Mouse (Mus musculus): ENCODE data around the gene Tubb2b. TPM values are rescaled to one million over a fixed set of nuclear protein-coding genes. Genes with fewer than 3 reads are reported as not detected.
A peak's percentile ranks its signal among the peaks of the same experiment; 100 is the strongest.
"Not testable (repeated sequence)": the region's sequence is repeated elsewhere in the genome, so short reads cannot be mapped to it uniquely, and the experiment has no call there.

The Tubb2b gene
- polyA plus RNA-seq, 1 experiment from 2014 or later: 33.5 TPM

- no peaks in the 10 kb centered on the region for H3K27me3 ChIP-seq (replicated peaks)
- no peaks in the 10 kb centered on the region for H3K4me1 ChIP-seq (replicated peaks)
- H3K4me2 ChIP-seq (replicated peaks): no peak overlapping the region
- no peak overlapping the region for H3K27ac ChIP-seq
- H3K9ac ChIP-seq: no peak overlapping the region
- WGBS: 75% methylated on average over 3 of the region's 3 CpGs
- ATAC-seq: no peak
- no peaks in the 10 kb centered on the region for H3K36me3 ChIP-seq
- H3K4me3 ChIP-seq (replicated peaks): no peak overlapping the region
- H3K9me3 ChIP-seq: no peaks in the 10 kb centered on the region
Measured at GRCm38 (mm10) chr13:34100733-34101132, 29.5 kb downstream of the Tubb2b start.

GRCm38 (mm10) chr13:34097086-34097485 lies 33.2 kb downstream of the Tubb2b start:
- no peak overlapping the region for H3K27ac ChIP-seq
- no peak overlapping the region for H3K4me3 ChIP-seq (replicated peaks)
- no peaks in the 10 kb centered on the region for H3K27me3 ChIP-seq (replicated peaks)
- H3K4me1 ChIP-seq (replicated peaks): no peaks in the 10 kb centered on the region
- WGBS: 75% methylated on average over 3 of the region's 3 CpGs
- H3K9ac ChIP-seq: no peak overlapping the region
- ATAC-seq: no peak
- H3K9me3 ChIP-seq: no peaks in the 10 kb centered on the region
- no peaks in the 10 kb centered on the region for H3K36me3 ChIP-seq
- no peak overlapping the region for H3K4me2 ChIP-seq (replicated peaks)

GRCm38 (mm10) chr13:34096455-34096854 lies 33.8 kb downstream of the Tubb2b start:
- no peak overlapping the region for H3K9ac ChIP-seq
- no peak overlapping the region for H3K27ac ChIP-seq
- H3K4me2 ChIP-seq (replicated peaks): no peak overlapping the region
- H3K9me3 ChIP-seq: no peaks in the 10 kb centered on the region
- no peaks in the 10 kb centered on the region for H3K4me1 ChIP-seq (replicated peaks)
- no peaks in the 10 kb centered on the region for H3K27me3 ChIP-seq (replicated peaks)
- ATAC-seq: no peak
- H3K36me3 ChIP-seq: no peaks in the 10 kb centered on the region
- WGBS: 63% methylated on average over 4 of the region's 4 CpGs
- H3K4me3 ChIP-seq (replicated peaks): no peak overlapping the region

- Histone ChIP-seq H3K36me3 (no peaks in the 10 kb centered on the region), H3K4me3 (replicated peaks) (no peak overlapping the region), H3K27ac (no peak overlapping the region), H3K9me3 (no peaks in the 10 kb centered on the region), H3K9ac (no peak overlapping the region), H3K27me3 (replicated peaks) (no peaks in the 10 kb centered on the region), H3K4me1 (replicated peaks) (no peaks in the 10 kb centered on the region), H3K4me2 (replicated peaks) (no peak overlapping the region)
- WGBS: 49% methylated on average over 6 of the region's 7 CpGs
- no peak for ATAC-seq
Measured at GRCm38 (mm10) chr13:34095542-34096435, 34.5 kb downstream of the Tubb2b start.

- H3K27ac ChIP-seq: no peak overlapping the region
- no peaks in the 10 kb centered on the region for H3K36me3 ChIP-seq
- no peak overlapping the region for H3K4me3 ChIP-seq (replicated peaks)
- ATAC-seq: no peak
- no peaks in the 10 kb centered on the region for H3K4me1 ChIP-seq (replicated peaks)
- no peak overlapping the region for H3K9ac ChIP-seq
- H3K4me2 ChIP-seq (replicated peaks): no peak overlapping the region
- H3K9me3 ChIP-seq: no peaks in the 10 kb centered on the region
- H3K27me3 ChIP-seq (replicated peaks): no peaks in the 10 kb centered on the region
- WGBS: 37% methylated on average over 3 of the region's 3 CpGs
Measured at GRCm38 (mm10) chr13:34089358-34089757, 40.9 kb downstream of the Tubb2b start.

- Histone ChIP-seq H3K9ac (no peak overlapping the region), H3K4me2 (replicated peaks) (no peak overlapping the region), H3K27ac (no peak overlapping the region), H3K36me3 (no peaks in the 10 kb centered on the region), H3K4me1 (replicated peaks) (no peaks in the 10 kb centered on the region), H3K9me3 (no peaks in the 10 kb centered on the region), H3K4me3 (replicated peaks) (no peak overlapping the region), H3K27me3 (replicated peaks) (no peaks in the 10 kb centered on the region)
- ATAC-seq: peak; percentile 63
- WGBS: 37% methylated on average over 7 of the region's 7 CpGs
Measured at GRCm38 (mm10) chr13:34088871-34089288, 41.4 kb downstream of the Tubb2b start.

GRCm38 (mm10) chr13:34088201-34088649 lies 42.0 kb downstream of the Tubb2b start:
- not testable (repeated sequence) for H3K36me3 ChIP-seq; H3K9ac ChIP-seq; H3K9me3 ChIP-seq; H3K4me1 ChIP-seq (replicated peaks); H3K4me2 ChIP-seq (replicated peaks); H3K27me3 ChIP-seq (replicated peaks); H3K4me3 ChIP-seq (replicated peaks); H3K27ac ChIP-seq
- 61% methylated on average over 5 of the region's 5 CpGs for WGBS
- ATAC-seq: peak; percentile 8; the same call in 1 of the 2 replicates

- Histone ChIP-seq H3K9ac (no peak overlapping the region), H3K27me3 (replicated peaks) (no peaks in the 10 kb centered on the region), H3K4me2 (replicated peaks) (no peak overlapping the region), H3K36me3 (no peaks in the 10 kb centered on the region), H3K4me3 (replicated peaks) (no peak overlapping the region), H3K9me3 (no peaks in the 10 kb centered on the region), H3K27ac (no peak overlapping the region), H3K4me1 (replicated peaks) (no peaks in the 10 kb centered on the region)
- 52% methylated on average over 7 of the region's 7 CpGs for WGBS
- no peak for ATAC-seq
Measured at GRCm38 (mm10) chr13:34087052-34087812, 43.0 kb downstream of the Tubb2b start.

GRCm38 (mm10) chr13:34084026-34084750 lies 46.1 kb downstream of the Tubb2b start:
- H3K4me3 ChIP-seq (replicated peaks): no peak overlapping the region
- no peak for ATAC-seq
- H3K27ac ChIP-seq: no peak overlapping the region
- H3K27me3 ChIP-seq (replicated peaks): no peaks in the 10 kb centered on the region
- no peak overlapping the region for H3K9ac ChIP-seq
- H3K9me3 ChIP-seq: no peaks in the 10 kb centered on the region
- H3K4me1 ChIP-seq (replicated peaks): no peaks in the 10 kb centered on the region
- 43% methylated on average over 9 of the region's 9 CpGs for WGBS
- H3K4me2 ChIP-seq (replicated peaks): no peak overlapping the region
- no peaks in the 10 kb centered on the region for H3K36me3 ChIP-seq

- Histone ChIP-seq H3K9me3 (no peaks in the 10 kb centered on the region), H3K4me1 (replicated peaks) (0 out of 2 replicates have a peak, but pooled peaks cover 5% of the 10 kb centered on the region), H3K27ac (no peak overlapping the region), H3K36me3 (no peaks in the 10 kb centered on the region), H3K9ac (no peak overlapping the region), H3K4me3 (replicated peaks) (no peak overlapping the region), H3K4me2 (replicated peaks) (no peak overlapping the region), H3K27me3 (replicated peaks) (no peaks in the 10 kb centered on the region)
- no peak for ATAC-seq
- WGBS: 75% methylated on average over 4 of the region's 4 CpGs
Measured at GRCm38 (mm10) chr13:34081926-34082325, 48.3 kb downstream of the Tubb2b start.

- H3K9me3 ChIP-seq: no peaks in the 10 kb centered on the region
- 0 out of 2 replicates have a peak, but pooled peaks cover 10% of the 10 kb centered on the region for H3K4me1 ChIP-seq (replicated peaks)
- H3K27me3 ChIP-seq (replicated peaks): no peaks in the 10 kb centered on the region
- no peak overlapping the region for H3K4me3 ChIP-seq (replicated peaks)
- WGBS: 75% methylated on average over 3 of the region's 3 CpGs
- H3K36me3 ChIP-seq: no peaks in the 10 kb centered on the region
- no peak overlapping the region for H3K27ac ChIP-seq
- no peak for ATAC-seq
- H3K9ac ChIP-seq: no peak overlapping the region
- no peak overlapping the region for H3K4me2 ChIP-seq (replicated peaks)
Measured at GRCm38 (mm10) chr13:34079801-34080200, 50.5 kb downstream of the Tubb2b start.

Data from intestine, embryonic 15.5 days (tissue).